Mouse (Mus musculus) small intestine, adult 10 weeks (tissue): ENCODE data around the gene Olfr742. TPM values are rescaled to one million over a fixed set of nuclear protein-coding genes. Genes with fewer than 3 reads are reported as not detected.

ENCODE experiments used
- polyA plus RNA-seq: library from polyadenylated mRNA; stranded (reverse); fragments of 350-450 nt; fragmentation: Illumina TruSeq; extraction: RNeasy Lipid Tissue Mini Kit (QIAGEN cat#74804); gene quantifications from one replicate; pipeline ENCODE4 v1.2.3, GENCODE M21; 2014; ENCODE audit warnings: low replicate concordance

Olfr742 gene
- not detected for polyA plus RNA-seq

GRCm38 (mm10) chr14:50503300-50503699, at the start of gene Olfr742:
Olfr742 (plus strand) TSS chr14:50503600.

GRCm38 (mm10) chr14:50472438-50472837, 31.0 kb upstream of the Olfr742 start, which contains the start of gene Olfr741:
Olfr741 (plus strand) TSS chr14:50472738.

GRCm38 (mm10) chr14:50521539-50521938, 18.1 kb downstream of the Olfr742 start, which contains the start of gene Olfr743:
Olfr743 (plus strand) TSS chr14:50521839.

Other genes with a start within 250 kb of the Olfr742 start
- not detected for gene Olfr732, start 219.4 kb upstream of the Olfr742 start, polyA plus RNA-seq
- gene Olfr733, start 202.1 kb upstream of the Olfr742 start, polyA plus RNA-seq, result not detected
- gene Olfr734, start 176.8 kb upstream of the Olfr742 start, polyA plus RNA-seq, result not detected
- not detected for gene Olfr735, start 154.7 kb upstream of the Olfr742 start, polyA plus RNA-seq
- 2.8 TPM for gene Tlr11, start 145.7 kb upstream of the Olfr742 start, polyA plus RNA-seq
- gene Olfr736, start 122.4 kb upstream of the Olfr742 start, polyA plus RNA-seq, result not detected
- not detected for gene Olfr738, start 96.0 kb upstream of the Olfr742 start, polyA plus RNA-seq
- gene Olfr739, start 85.0 kb upstream of the Olfr742 start, polyA plus RNA-seq, result not detected
- not detected for gene Olfr740, start 58.1 kb upstream of the Olfr742 start, polyA plus RNA-seq
- gene Olfr741, start 30.9 kb upstream of the Olfr742 start, polyA plus RNA-seq, result not detected
- gene Olfr743, start 18.2 kb downstream of the Olfr742 start, polyA plus RNA-seq, result not detected
- not detected for gene Olfr744, start 111.3 kb downstream of the Olfr742 start, polyA plus RNA-seq
- not detected for gene Olfr745, start 135.8 kb downstream of the Olfr742 start, polyA plus RNA-seq
- gene Olfr746, start 143.5 kb downstream of the Olfr742 start, polyA plus RNA-seq, result not detected
- gene Olfr747, start 189.6 kb downstream of the Olfr742 start, polyA plus RNA-seq, result not detected
- gene Olfr748, start 203.8 kb downstream of the Olfr742 start, polyA plus RNA-seq, result not detected
- not detected for gene Olfr749, start 241.5 kb downstream of the Olfr742 start, polyA plus RNA-seq